Mouse (Mus musculus) liver, adult (tissue): Measurements from ENCODE around the gene Ppp1r9a.

Experiments used
- GATA4 ChIP-seq: IDR thresholded peaks from 2 replicates; pipeline ENCODE4 v1.6.1; 2014; ENCODE audit warnings: mild to moderate bottlenecking, low read length; ENCODE audit not compliant: insufficient replicate concordance

The Ppp1r9a gene

DNA sequence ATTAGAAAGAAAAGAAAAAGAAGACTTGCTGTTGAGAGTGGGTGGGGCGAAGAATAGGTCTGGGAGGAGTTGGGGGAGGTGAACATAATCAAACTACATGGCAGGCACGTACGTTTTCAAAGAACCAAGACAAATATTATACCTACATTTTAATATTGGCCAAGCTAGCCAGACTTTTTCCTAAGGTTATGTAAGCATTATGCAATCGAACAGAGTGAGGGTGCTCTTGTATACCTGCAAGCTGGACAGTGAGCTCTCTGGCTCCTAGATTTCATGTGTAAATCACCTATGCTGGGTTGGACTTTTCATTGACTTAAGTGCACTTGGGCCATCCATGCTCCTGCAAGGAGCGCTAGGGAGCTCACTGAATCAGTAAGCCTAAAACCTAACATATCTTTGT is 295.9 kb downstream of the Ppp1r9a start:
- no peak for TF ChIP-seq GATA4

DNA sequence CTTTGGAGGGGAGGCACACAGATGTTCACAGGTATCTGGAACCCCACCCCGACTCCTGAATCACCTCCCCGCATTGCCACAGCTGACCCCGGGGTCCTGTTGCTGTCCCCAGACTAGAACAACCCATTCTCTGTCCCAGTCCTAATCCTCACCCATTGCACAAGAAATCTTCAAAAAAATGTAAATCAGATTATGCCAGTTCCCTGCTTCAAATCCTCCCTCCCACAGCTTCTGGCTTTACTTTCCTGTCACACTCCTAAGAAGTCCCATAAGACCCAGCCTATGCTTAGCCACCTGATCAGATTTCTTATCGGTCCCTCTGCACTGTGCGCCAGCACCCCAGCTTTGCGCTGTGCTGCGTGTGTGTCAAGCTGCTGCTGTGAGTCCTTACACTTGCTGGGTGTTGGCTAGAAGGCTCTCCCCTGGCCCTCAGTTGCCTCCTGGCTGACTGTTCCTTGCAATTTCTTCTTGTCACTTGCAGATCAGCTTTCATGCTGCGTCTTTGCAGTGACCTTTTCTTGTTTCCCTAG is 296.7 kb downstream of the Ppp1r9a start:
- TF ChIP-seq GATA4: no peak

GRCm38 (mm10) chr6:5199916-5200315 is 297.2 kb downstream of the Ppp1r9a start:
- TF ChIP-seq GATA4: no peak

- no peak for TF ChIP-seq GATA4
Measured at GRCm38 (mm10) chr6:5207817-5208216, 305.1 kb downstream of the Ppp1r9a start.
